Mouse (Mus musculus) cerebellum, postnatal 14 days (tissue): ENCODE data around the gene Osbpl11.
"Not testable (repeated sequence)": the region's sequence is repeated elsewhere in the genome, so short reads cannot be mapped to it uniquely, and the experiment has no call there.

Source experiments
- DNase-seq, 2 experiments: peaks; one replicate each; pipeline ENCODE4 v3.0.0; 2021; ENCODE audit warnings: mixed read lengths in 2 of 2

Gene Osbpl11

DNA sequence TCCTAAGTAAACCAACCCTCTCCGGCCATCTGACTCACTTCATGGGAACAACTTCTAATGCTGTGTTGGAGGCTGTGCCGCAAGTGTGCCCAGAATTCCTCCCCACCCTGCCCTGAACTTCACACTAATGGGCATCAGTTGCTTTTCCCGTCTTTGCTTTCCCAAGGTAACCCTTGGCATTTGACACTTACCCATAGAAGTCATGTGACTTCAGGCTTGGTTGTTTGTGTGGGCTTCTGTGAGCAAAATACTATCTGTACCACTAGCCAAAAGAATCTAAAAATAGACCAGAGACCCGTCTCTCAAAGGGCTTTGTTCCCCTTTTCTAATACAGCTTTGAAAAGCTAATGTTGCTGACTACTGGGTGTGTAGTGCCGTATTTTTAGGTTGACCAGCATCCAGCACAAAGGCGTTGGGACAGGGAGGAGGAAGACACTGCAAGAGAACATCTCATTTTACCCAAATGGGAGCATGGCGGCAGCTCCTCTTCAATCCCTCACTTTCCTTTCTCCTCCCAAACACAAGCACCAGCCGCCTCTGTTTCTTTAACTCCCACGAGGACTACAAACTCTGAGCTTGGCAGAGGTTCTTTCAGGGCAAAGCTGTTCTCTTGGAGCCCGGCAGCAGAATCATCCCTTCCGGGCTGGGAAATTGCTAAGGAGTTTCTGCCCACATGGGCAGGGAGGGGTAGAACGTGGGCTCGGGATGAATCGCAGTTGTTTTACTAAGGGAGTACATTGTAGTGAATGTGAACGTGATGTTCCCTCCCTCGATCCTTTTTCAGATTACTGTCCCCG is 6.4 kb upstream of the Osbpl11 start:
- DNase-seq = peak; percentile 41 to 43

DNA sequence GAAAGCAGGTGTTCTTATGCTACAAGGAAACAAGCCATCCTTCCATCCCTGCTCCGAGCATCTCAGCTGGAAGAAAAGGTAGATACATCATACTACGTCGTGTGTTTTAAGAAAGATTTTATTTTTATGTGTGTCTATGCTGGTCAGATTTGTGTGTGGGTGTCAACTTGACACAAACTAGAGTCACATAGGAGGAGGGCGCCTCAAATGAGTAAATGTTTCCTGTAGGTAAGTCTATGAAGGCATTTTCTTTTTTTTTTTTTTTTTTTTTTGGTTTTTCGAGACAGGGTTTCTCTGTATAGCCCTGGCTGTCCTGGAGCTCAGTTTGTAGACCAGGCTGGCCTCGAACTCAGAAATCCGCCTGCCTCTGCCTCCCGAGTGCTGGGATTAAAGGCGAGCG is 5.6 kb upstream of the Osbpl11 start:
- not testable (repeated sequence) for DNase-seq

DNA sequence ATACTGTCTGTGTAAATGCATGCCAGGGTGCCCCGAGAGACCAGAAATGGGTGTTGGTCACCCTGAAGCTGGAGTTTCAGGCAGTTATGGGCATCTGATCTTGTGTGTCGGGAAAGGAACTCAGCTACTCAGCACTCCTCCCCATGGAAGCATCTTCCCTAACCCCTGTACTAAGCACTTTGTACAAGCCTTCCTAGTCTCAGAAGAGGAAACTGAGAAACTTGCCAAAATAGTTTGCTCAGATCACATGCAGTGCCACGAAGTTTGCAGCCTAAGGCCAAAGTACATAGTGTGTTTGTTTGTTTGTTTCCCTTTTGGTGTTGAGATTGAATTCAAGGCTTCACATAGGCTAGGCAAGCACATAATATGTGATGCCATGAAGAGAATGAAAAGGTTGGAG is 5.0 kb upstream of the Osbpl11 start:
- no peak for DNase-seq

DNA sequence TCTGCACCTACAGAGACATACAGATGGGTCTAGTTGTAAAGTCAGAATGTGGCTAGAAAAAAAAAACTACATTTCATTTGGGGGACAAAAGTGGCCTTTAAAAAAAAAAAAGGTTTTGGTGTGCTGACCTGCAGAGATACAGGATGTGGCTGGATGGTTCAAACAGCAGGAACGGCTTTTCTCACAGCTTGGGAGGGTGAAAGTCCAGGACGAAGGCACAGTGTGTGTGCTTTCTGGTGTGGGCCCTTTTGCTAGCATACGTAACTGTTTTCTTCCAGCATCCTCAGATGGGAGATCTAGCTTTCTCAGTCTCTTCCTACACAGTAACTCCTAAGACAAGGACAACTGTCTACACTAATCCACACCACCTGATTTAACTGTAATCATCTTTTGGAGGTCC is 4.1 kb upstream of the Osbpl11 start:
- no peak for DNase-seq

DNA sequence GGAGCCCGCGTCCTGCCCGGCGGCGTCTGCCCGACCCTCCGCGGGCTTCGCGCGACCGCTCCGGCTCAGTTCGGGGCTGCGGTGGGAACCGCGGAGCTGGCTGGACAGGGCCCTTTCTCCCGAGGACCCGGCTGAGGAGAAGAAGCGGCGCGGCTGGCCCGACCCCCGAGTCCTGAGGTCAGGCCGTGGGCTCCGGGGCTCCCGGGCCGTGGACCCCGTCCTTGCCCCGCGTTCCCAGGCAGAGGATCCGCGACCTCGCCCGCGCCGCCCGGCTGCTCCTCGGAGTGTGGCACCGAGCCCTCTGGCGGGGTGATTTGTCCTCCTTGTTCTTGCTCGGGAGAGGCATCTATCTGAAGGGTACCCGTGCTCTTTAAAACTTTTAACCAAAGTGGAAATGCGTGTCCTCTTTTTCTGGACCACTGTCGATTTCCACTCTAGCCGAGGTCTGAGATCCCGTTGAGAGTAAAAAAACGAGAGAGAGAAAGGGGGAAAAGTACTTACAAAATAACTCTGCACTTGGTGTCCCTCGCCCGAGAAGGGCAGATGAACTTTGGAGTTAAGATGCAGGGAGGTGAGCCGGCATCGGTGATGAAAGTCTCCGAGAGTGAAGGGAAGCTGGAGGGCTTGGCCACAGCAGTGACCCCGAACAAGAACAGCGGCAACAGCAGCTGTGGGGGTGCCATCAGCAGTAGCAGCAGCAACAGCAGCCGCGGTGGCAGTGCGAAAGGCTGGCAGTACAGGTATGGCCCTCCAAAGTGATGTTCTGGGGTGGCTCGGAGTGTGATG is 583 bp downstream of the Osbpl11 start:
- DNase-seq = peak; percentile 70 to 73

DNA sequence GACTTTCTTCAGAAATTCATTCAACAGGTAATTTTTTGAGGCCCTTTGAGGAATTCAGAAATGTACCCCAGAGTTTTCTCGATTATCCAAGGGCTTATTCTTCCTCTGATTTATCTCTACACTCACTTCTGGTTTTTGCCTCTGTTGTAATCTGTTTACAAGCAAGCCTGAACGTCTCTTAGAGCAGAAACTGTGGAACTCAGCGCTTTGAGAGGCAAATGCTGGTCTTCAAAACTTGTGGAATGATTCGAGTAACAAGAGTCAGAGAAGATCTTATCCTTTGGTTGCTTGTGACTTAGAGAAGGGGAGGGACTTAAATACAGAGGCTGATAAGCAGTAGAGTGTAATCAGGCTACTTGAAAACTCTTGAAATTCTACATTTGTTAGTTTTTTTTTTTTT is 1.3 kb downstream of the Osbpl11 start:
- DNase-seq = no peak

DNA sequence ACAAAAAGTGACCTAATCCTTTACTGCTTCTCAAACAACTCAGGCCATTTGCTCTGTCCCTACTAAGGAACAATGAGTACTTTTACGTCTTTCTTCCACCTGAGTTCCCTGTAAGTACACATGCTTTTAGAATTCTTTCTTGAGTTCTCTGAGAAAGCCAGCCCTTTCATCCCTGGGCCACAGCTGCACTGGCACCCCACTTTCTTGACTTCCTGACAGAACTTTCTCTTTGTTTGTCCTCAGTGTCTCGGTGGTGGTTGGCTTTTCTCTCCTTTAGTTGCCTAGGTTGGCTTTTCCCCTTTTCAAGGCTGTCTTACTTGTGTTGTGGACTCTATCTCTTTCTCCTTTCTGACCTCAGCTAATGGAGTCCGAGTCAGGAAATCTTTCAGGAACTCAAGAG is 3.2 kb downstream of the Osbpl11 start:
- DNase-seq = no peak

DNA sequence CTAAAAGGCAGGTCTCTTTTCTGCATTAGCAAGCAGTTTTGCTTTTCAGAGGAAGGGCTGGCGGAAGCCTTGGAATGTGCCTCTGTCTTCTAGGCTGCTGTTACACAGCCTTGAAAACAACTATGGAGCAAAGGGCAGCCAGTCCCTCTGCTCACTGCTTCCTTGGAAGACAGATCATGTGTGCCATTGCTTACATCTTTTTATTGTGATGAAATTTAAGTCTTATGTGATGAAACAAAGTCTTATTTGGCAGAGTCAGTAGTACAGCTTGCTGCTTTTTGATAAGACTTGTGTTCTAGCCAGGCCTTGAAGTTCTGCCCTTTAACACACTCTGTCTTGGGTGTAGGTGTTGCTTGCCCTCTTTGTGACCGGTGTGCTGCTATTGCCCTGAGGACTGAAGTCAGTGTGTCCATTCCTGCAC is 6.8 kb downstream of the Osbpl11 start:
- no peak for DNase-seq

DNA sequence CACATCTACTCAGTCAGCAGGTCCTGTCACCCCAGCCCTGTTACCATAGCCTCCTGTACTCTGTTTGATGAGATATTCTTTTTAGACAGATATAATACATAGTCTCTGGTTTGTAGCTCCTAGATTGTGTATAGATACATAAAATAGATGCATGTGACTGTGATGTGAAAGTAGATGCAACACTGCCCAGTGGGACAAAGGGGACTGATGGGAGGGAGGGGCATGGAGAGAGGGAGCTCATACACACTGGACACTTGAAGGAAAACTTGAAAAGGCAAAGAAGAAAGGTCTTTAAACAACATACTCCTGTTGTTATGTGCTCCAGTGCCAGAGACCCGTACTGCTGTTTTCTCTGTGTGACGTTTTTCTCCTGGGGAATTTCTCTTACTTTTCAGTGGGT is 7.4 kb downstream of the Osbpl11 start:
- DNase-seq = no peak

DNA sequence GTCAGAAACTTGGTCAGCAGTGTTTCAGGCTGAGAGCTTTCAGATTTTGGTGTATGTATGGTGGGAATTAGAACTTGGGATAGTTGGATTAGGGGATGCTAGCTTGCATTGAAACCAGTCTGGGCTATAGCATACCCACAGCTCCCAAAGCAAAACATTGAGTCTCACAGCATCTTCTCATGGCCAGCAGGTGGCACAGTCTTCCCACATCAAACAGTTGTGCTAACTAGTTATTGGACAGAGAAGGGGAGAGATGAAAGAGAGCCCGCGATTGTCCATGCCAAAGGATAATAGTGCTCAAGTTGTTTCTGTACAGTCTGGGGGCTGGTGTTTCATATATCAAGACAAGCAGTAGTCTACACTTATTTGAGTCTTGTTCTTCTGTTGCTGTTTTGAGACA is 8.8 kb downstream of the Osbpl11 start:
- peak; percentile 53 to 55 for DNase-seq

DNA sequence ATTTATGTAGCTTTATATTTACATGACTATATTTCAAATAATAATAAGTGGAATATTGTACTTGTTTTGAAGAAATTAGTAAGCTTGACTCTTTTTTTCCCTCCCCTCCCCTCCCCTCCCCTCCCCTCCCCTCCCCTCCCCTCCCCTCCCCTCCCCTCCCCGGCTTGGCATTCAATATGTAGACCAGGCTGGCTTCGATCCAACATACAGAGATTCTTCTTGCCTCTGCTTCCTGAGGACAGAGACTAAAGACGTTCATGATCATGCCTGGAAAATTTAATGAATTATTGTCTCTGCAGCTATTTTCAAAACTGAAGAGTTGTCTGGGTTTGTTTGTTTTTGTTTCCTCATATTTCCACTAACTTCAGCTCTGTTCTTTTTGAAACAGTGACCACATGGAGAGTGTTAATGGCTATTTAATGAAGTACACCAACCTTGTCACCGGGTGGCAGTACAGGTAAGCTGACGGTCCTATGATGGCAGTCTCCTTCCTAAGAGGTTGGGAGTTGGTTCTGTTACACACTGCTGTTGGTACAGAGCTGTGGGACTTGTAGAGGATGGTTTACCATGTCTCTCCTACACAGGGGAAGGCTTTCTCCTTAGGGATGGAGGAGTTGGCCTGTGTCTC is 10.9 kb downstream of the Osbpl11 start:
- peak; percentile 57 to 58 for DNase-seq

DNA sequence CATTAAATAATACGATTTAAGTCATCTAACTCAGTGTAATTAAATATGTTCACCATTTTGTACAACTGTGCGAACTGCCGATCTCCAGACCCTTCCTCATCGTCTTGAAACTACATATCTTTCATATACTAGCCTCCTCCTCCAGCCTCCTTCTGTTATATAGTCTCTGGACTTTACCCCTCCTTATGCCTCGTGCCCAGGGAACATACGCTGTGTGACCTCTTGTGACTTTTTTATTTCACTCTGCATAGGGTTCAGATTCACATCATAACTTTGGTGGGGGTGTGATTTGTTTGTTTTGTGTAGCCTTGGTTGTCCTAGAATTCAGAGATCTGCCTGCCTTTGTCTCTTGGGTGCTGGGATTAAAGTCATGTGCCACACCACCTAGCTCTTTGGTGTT is 11.7 kb downstream of the Osbpl11 start:
- no peak for DNase-seq

DNA sequence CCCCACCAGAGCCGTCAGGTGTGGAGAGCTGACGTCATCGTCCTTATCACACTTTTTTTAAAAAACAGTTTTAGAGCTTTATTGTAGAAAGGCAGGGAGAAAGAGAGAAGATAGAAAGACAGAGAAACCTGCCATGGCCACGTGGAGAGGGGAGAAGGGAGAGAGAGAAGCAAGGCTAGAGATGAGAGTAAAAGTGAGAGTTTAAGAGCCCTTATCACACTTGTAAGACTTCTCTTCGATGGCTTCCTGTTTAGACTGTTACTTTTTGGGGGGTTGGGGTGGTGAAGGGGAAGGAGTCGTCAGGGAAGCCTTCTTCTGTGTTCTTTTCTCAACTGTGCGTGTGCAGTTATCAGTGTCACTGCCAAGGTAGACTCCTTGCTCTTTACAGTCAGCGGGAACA is 15.7 kb downstream of the Osbpl11 start:
- no peak for DNase-seq

DNA sequence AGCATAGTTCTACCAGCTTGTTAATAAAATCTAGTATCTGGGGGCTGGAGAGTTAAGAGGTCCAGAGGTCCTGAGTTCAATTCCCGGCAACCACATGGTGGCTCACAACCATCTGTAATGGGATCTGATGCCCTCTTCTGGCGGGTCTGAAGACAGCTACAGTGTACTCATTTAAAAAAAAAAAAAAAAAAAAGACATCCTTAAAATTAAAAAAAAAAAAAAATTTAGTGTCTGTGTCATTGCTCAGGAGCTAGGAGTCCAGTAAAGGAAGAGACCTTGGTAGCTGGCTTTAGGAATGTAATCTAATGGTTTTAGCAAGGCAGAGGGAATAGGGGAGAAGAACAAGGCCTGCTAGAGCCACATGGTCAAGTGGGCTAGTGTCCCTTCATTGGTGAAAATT is 25.9 kb downstream of the Osbpl11 start:
- no peak for DNase-seq

DNA sequence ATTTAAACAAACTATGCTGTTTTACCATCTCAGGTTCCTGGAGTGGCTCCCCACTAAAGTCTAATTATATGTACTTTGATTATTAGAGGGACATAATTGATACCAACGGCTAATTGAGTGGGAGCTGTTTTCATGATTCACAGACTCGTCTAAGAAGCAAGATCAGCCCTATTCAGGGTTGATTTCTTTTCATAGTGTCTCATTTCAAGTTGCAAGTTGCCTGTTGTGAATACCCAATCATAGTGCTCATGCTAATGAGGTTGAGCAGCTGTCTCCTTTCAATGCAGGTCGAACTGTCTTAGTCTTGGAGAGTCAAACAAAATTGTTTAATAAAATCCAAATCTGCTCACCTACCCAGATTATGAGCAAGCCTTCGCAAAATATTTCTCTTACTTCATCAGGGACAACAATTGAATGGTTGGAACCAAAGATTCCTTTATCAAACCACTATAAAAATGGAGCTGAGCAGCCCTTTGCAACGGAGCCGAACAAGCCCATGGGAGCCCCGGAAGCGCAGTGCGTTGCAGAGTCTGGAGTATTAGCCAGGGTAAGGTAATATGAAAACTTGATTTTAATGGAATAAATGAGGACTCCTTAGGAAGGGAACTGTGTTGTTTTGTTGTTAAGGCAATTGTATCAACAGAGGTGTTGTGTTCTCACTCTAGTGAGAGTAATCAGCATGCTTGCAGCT is 31.6 kb downstream of the Osbpl11 start:
- no peak for DNase-seq

DNA sequence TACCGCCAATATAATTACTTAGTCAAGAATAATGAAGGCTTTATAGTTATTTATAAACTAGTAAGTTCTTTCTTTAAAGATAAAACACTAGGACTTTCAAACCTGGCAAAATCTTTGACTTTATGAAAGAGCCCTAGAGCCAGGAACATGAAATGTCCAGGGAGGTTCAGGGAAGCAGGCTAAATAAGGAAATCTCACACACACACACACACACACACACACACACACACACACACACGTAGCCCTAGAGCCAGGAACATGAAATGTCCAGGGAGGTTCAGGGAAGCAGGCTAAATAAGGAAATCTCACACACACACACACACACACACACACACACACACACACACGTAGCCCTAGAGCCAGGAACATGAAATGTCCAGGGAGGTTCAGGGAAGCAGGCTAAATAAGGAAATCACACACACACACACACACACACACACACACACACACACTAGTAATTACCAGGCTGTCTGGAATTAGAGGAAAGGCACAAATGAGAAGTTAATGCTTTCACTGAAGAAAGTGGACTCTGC is 32.7 kb downstream of the Osbpl11 start:
- not testable (repeated sequence) for DNase-seq

DNA sequence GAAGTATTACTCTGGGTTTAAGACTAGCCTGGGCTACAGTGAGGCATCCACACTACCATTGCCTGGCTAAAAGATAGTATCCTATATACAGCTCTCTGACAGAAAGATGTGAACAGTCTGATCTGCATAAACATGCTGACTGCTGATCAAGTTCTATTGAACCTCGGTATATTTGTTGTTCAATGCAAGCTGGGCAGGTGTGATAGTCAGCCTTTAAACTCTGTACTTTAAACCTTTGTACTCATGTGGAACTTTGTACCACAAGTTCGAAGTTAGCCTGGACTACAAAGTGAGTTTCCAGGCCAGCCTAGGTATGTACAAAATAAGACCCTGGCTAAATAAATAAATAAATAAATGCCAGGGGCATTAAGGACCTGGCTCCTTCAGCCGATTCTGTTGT is 37.6 kb downstream of the Osbpl11 start:
- no peak for DNase-seq

DNA sequence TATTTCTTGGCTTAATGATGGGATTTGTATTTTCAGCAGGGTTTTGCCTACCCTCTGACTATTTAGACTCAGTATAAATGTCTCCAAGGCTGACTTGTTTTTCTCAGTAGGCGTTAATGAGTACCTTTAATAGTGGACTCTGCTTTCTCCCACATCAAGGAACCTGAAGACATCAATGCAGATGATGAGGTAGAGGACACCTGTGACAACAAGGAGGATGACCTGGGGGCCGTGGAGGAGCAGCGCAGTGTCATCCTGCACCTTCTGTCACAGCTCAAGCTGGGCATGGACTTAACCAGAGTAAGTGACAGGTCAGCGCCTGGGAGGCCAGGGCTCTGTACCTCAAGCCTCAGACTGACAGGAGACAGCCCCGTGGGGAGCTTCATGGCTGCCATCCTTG is 39.5 kb downstream of the Osbpl11 start:
- DNase-seq = no peak

DNA sequence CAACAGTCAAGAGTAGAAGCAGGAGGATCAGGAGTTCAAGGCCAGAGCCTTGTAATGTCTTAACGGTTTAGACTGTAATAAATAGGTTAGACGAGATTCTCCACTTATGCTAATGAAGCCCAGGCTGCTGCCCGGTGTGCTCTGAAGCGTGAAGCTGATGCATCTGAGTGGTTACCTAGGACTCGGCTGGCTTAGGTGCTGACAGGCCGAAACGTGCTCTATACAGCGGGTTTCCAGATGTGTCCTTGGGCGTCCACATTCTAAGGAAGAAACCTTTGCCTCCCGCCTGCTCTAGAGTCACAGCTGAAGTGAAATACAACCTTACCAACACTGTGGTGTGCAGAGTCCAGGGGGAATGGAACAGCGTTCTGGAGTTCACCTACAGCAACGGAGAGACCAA is 49.3 kb downstream of the Osbpl11 start:
- no peak for DNase-seq

DNA sequence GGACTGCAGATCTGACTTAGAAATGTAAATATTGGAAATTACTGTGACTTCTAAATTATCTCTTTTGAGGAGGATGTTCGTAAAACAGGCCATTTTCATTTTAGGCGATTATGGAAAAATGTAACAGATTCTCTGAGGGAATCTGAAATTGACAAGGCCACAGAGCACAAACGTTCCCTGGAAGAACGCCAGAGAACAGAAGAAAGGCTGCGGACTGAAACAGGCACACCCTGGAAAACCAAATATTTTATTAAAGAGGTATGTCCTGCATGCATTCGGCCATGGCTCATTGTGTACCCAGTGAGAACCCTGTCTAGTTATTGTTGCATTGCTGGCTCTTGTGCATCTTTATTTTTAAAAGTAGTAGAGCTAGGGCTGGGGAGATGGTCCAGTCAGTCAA is 51.3 kb downstream of the Osbpl11 start:
- DNase-seq = no peak

DNA sequence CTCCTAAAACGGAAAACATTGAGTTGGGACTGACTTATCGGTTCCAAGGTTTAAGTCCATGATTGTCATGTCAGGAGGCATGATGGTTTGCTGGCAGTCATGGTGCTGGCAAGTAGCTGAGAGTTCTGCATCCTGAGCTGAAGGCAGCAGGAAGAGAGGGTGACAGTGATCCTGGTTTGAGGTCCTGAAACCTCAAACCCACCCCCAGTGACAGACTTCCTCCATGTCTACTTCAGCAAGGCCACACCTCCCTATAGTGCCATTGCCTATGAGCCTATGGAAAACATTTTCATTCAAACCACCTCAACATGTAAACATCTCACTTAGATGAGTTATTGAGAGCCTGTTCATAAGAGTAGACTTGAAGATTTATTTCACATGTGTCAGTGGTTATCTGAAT is 54.4 kb downstream of the Osbpl11 start:
- DNase-seq = no peak

DNA sequence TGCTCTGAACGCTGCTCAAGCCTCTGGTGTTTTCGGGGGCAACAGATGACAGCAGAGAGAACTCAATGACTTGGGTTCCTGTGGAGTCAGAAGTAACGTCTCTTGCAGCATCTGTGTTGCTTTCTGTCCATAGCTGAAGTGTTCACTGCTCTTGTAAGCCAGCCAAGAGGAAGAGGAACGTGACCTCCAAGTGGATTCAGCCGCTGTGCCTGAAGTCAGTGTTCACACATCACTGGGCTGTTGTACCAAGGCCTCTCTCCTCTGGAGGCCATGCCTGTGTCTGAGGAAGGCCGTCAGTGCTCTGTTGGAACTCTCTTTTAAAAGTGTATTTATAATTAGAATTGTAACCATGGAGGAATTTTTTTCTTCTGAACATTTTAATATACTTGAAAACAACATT is 57.2 kb downstream of the Osbpl11 start:
- DNase-seq = no peak

DNA sequence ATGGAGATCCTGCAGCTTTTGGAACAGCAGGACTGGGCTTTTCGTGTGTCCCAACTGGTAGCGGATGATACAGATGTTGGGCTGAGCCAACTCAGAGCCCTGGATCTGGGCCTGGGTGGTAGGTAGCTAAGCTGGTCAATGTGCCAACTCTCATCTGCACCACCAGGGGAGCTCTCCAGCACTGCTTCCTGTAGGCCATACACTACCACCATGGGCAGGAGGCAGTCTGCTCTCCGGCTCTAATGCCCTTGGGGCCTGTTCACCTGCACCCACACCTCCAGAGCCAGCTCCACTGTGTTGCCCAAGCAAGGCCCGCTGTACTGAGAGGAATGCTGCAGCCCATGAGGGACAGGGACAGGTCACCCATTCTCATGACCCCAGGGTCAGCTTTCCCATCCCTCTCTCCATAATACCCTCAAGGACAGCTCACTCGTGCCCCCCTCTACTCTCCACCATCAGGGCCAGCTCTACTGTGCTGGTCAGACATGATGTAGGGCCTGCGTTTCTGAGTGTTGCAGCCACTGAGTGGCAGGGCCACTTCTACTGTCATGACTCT is 59.3 kb downstream of the Osbpl11 start:
- DNase-seq = peak in 1 of 2 experiments; percentile 16
